Mouse (Mus musculus) adrenal gland, adult 2 months (tissue): Measurements from ENCODE around the gene Rprd1b. TPM values are rescaled to one million over a fixed set of nuclear protein-coding genes. Genes with fewer than 3 reads are reported as not detected.
"Not testable (repeated sequence)": the region's sequence is repeated elsewhere in the genome, so short reads cannot be mapped to it uniquely, and the experiment has no call there.

Source experiments
- DNase-seq: peaks from one replicate; pipeline ENCODE4 v3.0.0; 2021
- polyA plus RNA-seq: library from polyadenylated mRNA; depleted of rRNA; stranded (reverse); fragments of >200 nt; gene quantifications from 2 replicates; pipeline ENCODE4 v1.2.3, GENCODE M21; 2012
- total RNA-seq, 2 experiments: library from RNA; stranded (reverse); gene quantifications; 2 replicates each; pipeline ENCODE4 v1.2.3; 2021

Gene Rprd1b
- total and polyA plus RNA-seq, 3 experiments, result 27.1 to 35.2 (median 30.8) TPM

GRCm38 (mm10) chr2:158040396-158040795 lies 12.1 kb downstream of the Rprd1b start:
- DNase-seq, result no peak

- no peak for DNase-seq
Observed at GRCm38 (mm10) chr2:158043504-158043903, 15.2 kb downstream of the Rprd1b start.

- no peak for DNase-seq
Observed at GRCm38 (mm10) chr2:158046186-158046585, 17.9 kb downstream of the Rprd1b start.

GRCm38 (mm10) chr2:158047903-158048302 lies 19.6 kb downstream of the Rprd1b start:
- DNase-seq, result peak; percentile 54

- DNase-seq, result no peak
Observed at GRCm38 (mm10) chr2:158048718-158049117, 20.4 kb downstream of the Rprd1b start.

GRCm38 (mm10) chr2:158050116-158050515 lies 21.8 kb downstream of the Rprd1b start:
- DNase-seq, result no peak

GRCm38 (mm10) chr2:158054596-158054995 lies 26.3 kb downstream of the Rprd1b start:
- DNase-seq, result no peak

- DNase-seq, result not testable (repeated sequence)
Observed at GRCm38 (mm10) chr2:158055383-158055782, 27.1 kb downstream of the Rprd1b start.

GRCm38 (mm10) chr2:158057030-158057429 lies 28.7 kb downstream of the Rprd1b start:
- no peak for DNase-seq

- DNase-seq, result peak; percentile 40
Observed at GRCm38 (mm10) chr2:158058534-158058933, 30.2 kb downstream of the Rprd1b start.

GRCm38 (mm10) chr2:158059666-158060105 lies 31.4 kb downstream of the Rprd1b start:
- no peak for DNase-seq

GRCm38 (mm10) chr2:158063036-158063435 lies 34.7 kb downstream of the Rprd1b start:
- no peak for DNase-seq

GRCm38 (mm10) chr2:158064571-158065048 lies 36.3 kb downstream of the Rprd1b start:
- DNase-seq, result peak; percentile 21

GRCm38 (mm10) chr2:158065064-158065463 lies 36.8 kb downstream of the Rprd1b start:
- DNase-seq, result no peak

- no peak for DNase-seq
Observed at GRCm38 (mm10) chr2:158066456-158066855, 38.2 kb downstream of the Rprd1b start.

- no peak for DNase-seq
Observed at GRCm38 (mm10) chr2:158067260-158067824, 39.0 kb downstream of the Rprd1b start.

GRCm38 (mm10) chr2:158068444-158068971 lies 40.2 kb downstream of the Rprd1b start:
- DNase-seq, result no peak

- peak; percentile 53 for DNase-seq
Observed at GRCm38 (mm10) chr2:158070885-158071632, 42.8 kb downstream of the Rprd1b start.

GRCm38 (mm10) chr2:158071633-158071995 lies 43.3 kb downstream of the Rprd1b start:
- DNase-seq, result no peak

GRCm38 (mm10) chr2:158074835-158075234 lies 46.5 kb downstream of the Rprd1b start:
- DNase-seq, result no peak

- no peak for DNase-seq
Observed at GRCm38 (mm10) chr2:158076690-158077089, 48.4 kb downstream of the Rprd1b start.

GRCm38 (mm10) chr2:158077981-158078380 lies 49.7 kb downstream of the Rprd1b start:
- no peak for DNase-seq

GRCm38 (mm10) chr2:158078971-158079370 lies 50.7 kb downstream of the Rprd1b start:
- peak; percentile 32 for DNase-seq
